Comparison of ENCODE assay signal across 9 mouse cellular contexts in the genomic region with DNA sequence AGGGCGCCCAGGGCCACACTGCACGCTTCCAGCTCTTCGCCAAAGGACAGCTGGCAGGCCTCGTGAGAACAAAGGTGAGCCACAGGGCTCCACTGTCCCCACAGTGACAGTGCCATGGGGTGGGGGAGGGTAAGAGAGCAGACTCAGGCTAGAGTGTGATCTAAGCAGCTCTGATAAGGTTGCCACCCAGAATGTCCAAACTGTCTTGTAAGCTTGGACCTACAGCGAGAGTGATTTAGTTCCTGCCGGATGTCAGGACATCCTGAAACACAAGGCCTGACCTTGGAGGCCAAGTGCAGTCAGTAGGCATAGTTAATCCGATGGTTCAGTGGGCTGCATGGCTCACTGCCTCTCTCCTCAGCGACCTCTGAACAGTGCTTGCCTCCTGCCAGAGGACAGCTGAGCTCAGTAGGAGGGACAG. TPM values are rescaled to one million over a fixed set of nuclear protein-coding genes. Genes with fewer than 3 reads are reported as not detected.
DNase-seq lines count a peak whose midpoint lies in the region; ATAC-seq and TF ChIP-seq lines count a peak whose summit lies in the region.
"Had no signal": no experiment of that assay in that cellular context is flagged by ENCODE, and none has a peak within 500 bp of the region (broad histone marks: within the 10 kb centered on the region; RNA-seq: fewer than 3 reads in every experiment).

No protein-coding gene starts in this region.

- TF ChIP-seq EP300 in heart, postnatal 0 days (IDR thresholded peaks at IDR 0.05; ENCODE audit: low read depth), result no peak
- TF ChIP-seq EP300 in stomach, postnatal 0 days (optimal IDR thresholded peaks at IDR 0.05), result no peak

- no peak for DNase-seq in testis, postnatal 10 days (ENCODE audit: low spot score)
- peak; percentile 47 for DNase-seq in heart, postnatal 0 days (ENCODE audit: low spot score)
- DNase-seq in stomach, postnatal 0 days (ENCODE audit: low spot score), result no peak
- no peak for DNase-seq in gastrocnemius, adult 8-10 months (ENCODE audit: low spot score in 2 of 2)
- no peak for DNase-seq in B cell, adult 2 months
- DNase-seq in thymus, postnatal 25 days, result no peak

- H3K4me2 ChIP-seq in heart, postnatal 0 days (ENCODE audit: low read depth, low read length), result no peak overlapping the region
- H3K4me2 ChIP-seq in limb, embryonic 15.5 days, result no peak overlapping the region
- H3K4me2 ChIP-seq in stomach, postnatal 0 days (replicated peaks; ENCODE audit: low read depth), result no peak overlapping the region

- TF ChIP-seq CTCF in testis, adult 2 months (IDR thresholded peaks at IDR 0.05; ENCODE audit: control insufficient read depth, insufficient read depth, insufficient replicate concordance, low read depth, low read length), result no peak
- peak; percentile 1; the same call in 1 of the 2 replicates for TF ChIP-seq CTCF in heart, postnatal 0 days (IDR thresholded peaks at IDR 0.05; ENCODE audit: low read depth)
- no peak for TF ChIP-seq CTCF in stomach, postnatal 0 days (IDR thresholded peaks at IDR 0.05; ENCODE audit: low read depth)

- H3K4me3 ChIP-seq in testis, adult 2 months (ENCODE audit: control insufficient read depth, low read depth, low read length), result no peak overlapping the region
- H3K4me3 ChIP-seq in heart, postnatal 0 days (ENCODE audit: low read depth, low read length), result no peak overlapping the region
- no peak overlapping the region for H3K4me3 ChIP-seq in limb, embryonic 15.5 days
- no peak overlapping the region for H3K4me3 ChIP-seq in stomach, postnatal 0 days (ENCODE audit: low read depth, low read length)

- H3K9ac ChIP-seq in heart, postnatal 0 days (replicated peaks; ENCODE audit: low read depth, low read length), result no peak overlapping the region
- no peak overlapping the region for H3K9ac ChIP-seq in limb, embryonic 15.5 days
- H3K9ac ChIP-seq in stomach, postnatal 0 days (ENCODE audit: low read length), result no peak overlapping the region

- 18% methylated on average over 8 of the region's 8 CpGs for WGBS in heart, postnatal 0 days
- 48% methylated on average over 8 of the region's 8 CpGs for WGBS in limb, embryonic 15.5 days
- WGBS in stomach, postnatal 0 days, result 36% methylated on average over 8 of the region's 8 CpGs

- no peaks in the 10 kb centered on the region for H3K9me3 ChIP-seq in heart, postnatal 0 days (replicated peaks; ENCODE audit: control insufficient read depth, low read length)
- no peaks in the 10 kb centered on the region for H3K9me3 ChIP-seq in limb, embryonic 15.5 days
- H3K9me3 ChIP-seq in stomach, postnatal 0 days (ENCODE audit: control insufficient read depth, low read length), result no peaks in the 10 kb centered on the region

- no peak for TF ChIP-seq POLR2A in testis, adult 2 months (IDR thresholded peaks at IDR 0.05; ENCODE audit: control insufficient read depth, low read depth, low read length)

- peaks cover 5% of the 10 kb centered on the region for H3K4me1 ChIP-seq in testis, adult 2 months (ENCODE audit: control insufficient read depth, insufficient read depth, low read length)
- H3K4me1 ChIP-seq in heart, postnatal 0 days (ENCODE audit: control insufficient read depth, insufficient read depth), result peaks cover 24% of the 10 kb centered on the region
- peaks cover 15% of the 10 kb centered on the region for H3K4me1 ChIP-seq in limb, embryonic 15.5 days
- peaks cover 5% of the 10 kb centered on the region; the same call in 1 of the 2 replicates for H3K4me1 ChIP-seq in stomach, postnatal 0 days (replicated peaks; ENCODE audit: control insufficient read depth, insufficient read depth)

- H3K36me3 ChIP-seq in testis, adult 2 months (ENCODE audit: control insufficient read depth, insufficient read depth, low read length), result no peaks in the 10 kb centered on the region
- H3K36me3 ChIP-seq in heart, postnatal 0 days (replicated peaks; ENCODE audit: control insufficient read depth, insufficient read depth, low read length), result no peaks in the 10 kb centered on the region
- H3K36me3 ChIP-seq in limb, embryonic 15.5 days, result no peaks in the 10 kb centered on the region
- no peaks in the 10 kb centered on the region for H3K36me3 ChIP-seq in stomach, postnatal 0 days (ENCODE audit: control insufficient read depth, insufficient read depth, low read length)

- H3K27me3 ChIP-seq in testis, adult 2 months (ENCODE audit: control insufficient read depth, insufficient read depth, low read length), result no peaks in the 10 kb centered on the region
- H3K27me3 ChIP-seq in heart, postnatal 0 days (ENCODE audit: control insufficient read depth, insufficient read depth, low read length), result no peaks in the 10 kb centered on the region
- H3K27me3 ChIP-seq in limb, embryonic 15.5 days, result 0 out of 2 replicates have a peak, but pooled peaks cover 3% of the 10 kb centered on the region
- no peaks in the 10 kb centered on the region for H3K27me3 ChIP-seq in stomach, postnatal 0 days (ENCODE audit: control insufficient read depth, insufficient read depth, low read length)

- ATAC-seq in heart, postnatal 0 days (ENCODE audit: insufficient read depth, low read depth), result peak; percentile 49
- ATAC-seq in limb, embryonic 15.5 days (ENCODE audit: insufficient number of reproducible peaks, low FRiP score, low TSS enrichment, low read depth), result no peak
- no peak for ATAC-seq in stomach, postnatal 0 days (ENCODE audit: low FRiP score, low TSS enrichment)
- ATAC-seq: Patski had no signal

- peak overlapping the region; percentile 5; the same call in 1 of the 2 replicates for H3K27ac ChIP-seq in testis, adult 2 months (ENCODE audit: control insufficient read depth, insufficient read depth, low read depth, low read length)
- peak overlapping the region; percentile 80 for H3K27ac ChIP-seq in heart, postnatal 0 days (ENCODE audit: low read depth)
- H3K27ac ChIP-seq in limb, embryonic 15.5 days, result peak overlapping the region; percentile 68
- peak overlapping the region; percentile 45; the same call in 1 of the 2 replicates for H3K27ac ChIP-seq in stomach, postnatal 0 days (replicated peaks)

RNA-seq across cellular contexts. Expression of a gene that starts 1.1 kb away (rescaled TPM):
- polyA plus RNA-seq in testis, adult 2 months (2012; rRNA removed), result 14.7 and 14.9 TPM in 2 replicates
- 32.3 and 74.8 TPM in 2 replicates for total RNA-seq in heart, postnatal 0 days (2014; rRNA removed; ENCODE audit: low replicate concordance)
- 21.5 and 22.6 TPM in 2 replicates for polyA plus RNA-seq in heart, postnatal 0 days (2015; fragmentation: Nextera tagmentation; extraction: Ambion mirVana)
- polyA plus RNA-seq in limb, embryonic 15.5 days (2015; fragmentation: Nextera tagmentation; extraction: Ambion mirVana), result 5.9 and 7.5 TPM in 2 replicates
- polyA plus RNA-seq in stomach, postnatal 0 days (2015; fragmentation: Nextera tagmentation; extraction: Ambion mirVana), result 9.9 TPM in 2 replicates
- 1 to 10 TPM; 1.1 to 1.7 (median 1.5) TPM for total RNA-seq in gastrocnemius, adult 8-10 months (2022)

RNA-seq across cellular contexts. Expression of a gene that starts 7.3 kb away (rescaled TPM):
- polyA plus RNA-seq in testis, adult 2 months (2012; rRNA removed), result 0.41 and 0.56 TPM in 2 replicates
- total RNA-seq in heart, postnatal 0 days (2014; rRNA removed; ENCODE audit: low replicate concordance), result not detected in 2 replicates
- polyA plus RNA-seq in heart, postnatal 0 days (2015; fragmentation: Nextera tagmentation; extraction: Ambion mirVana), result not detected in 2 replicates
- polyA plus RNA-seq in limb, embryonic 15.5 days (2015; fragmentation: Nextera tagmentation; extraction: Ambion mirVana), result not detected in 2 replicates
- 0.05 TPM in 1 of 2 replicates, not detected in the other for polyA plus RNA-seq in stomach, postnatal 0 days (2015; fragmentation: Nextera tagmentation; extraction: Ambion mirVana)
- under 1 TPM in 1 of 4 experiments, not detected in 3; 0.16 TPM for total RNA-seq in gastrocnemius, adult 8-10 months (2022)

RNA-seq across cellular contexts. Expression of a gene that starts 13.1 kb away (rescaled TPM):
- polyA plus RNA-seq in testis, adult 2 months (2012; rRNA removed), result 48.5 and 48.6 TPM in 2 replicates
- 3.9 TPM in 1 of 2 replicates, not detected in the other for total RNA-seq in heart, postnatal 0 days (2014; rRNA removed; ENCODE audit: low replicate concordance)
- polyA plus RNA-seq in heart, postnatal 0 days (2015; fragmentation: Nextera tagmentation; extraction: Ambion mirVana), result 0.18 TPM in 2 replicates
- polyA plus RNA-seq in limb, embryonic 15.5 days (2015; fragmentation: Nextera tagmentation; extraction: Ambion mirVana), result 35.9 and 37.2 TPM in 2 replicates
- 75.8 and 84.1 TPM in 2 replicates for polyA plus RNA-seq in stomach, postnatal 0 days (2015; fragmentation: Nextera tagmentation; extraction: Ambion mirVana)
- under 1 TPM in 3 of 4 experiments, not detected in 1; 0.19 to 0.62 (median 0.52) TPM for total RNA-seq in gastrocnemius, adult 8-10 months (2022)

RNA-seq across cellular contexts. Expression of a gene that starts 15.1 kb away (rescaled TPM):
- polyA plus RNA-seq in testis, adult 2 months (2012; rRNA removed), result 0.99 and 2.4 TPM in 2 replicates
- 110 and 175 TPM in 2 replicates for total RNA-seq in heart, postnatal 0 days (2014; rRNA removed; ENCODE audit: low replicate concordance)
- polyA plus RNA-seq in heart, postnatal 0 days (2015; fragmentation: Nextera tagmentation; extraction: Ambion mirVana), result 131 and 138 TPM in 2 replicates
- 31.5 and 33.4 TPM in 2 replicates for polyA plus RNA-seq in limb, embryonic 15.5 days (2015; fragmentation: Nextera tagmentation; extraction: Ambion mirVana)
- 39.3 and 40.7 TPM in 2 replicates for polyA plus RNA-seq in stomach, postnatal 0 days (2015; fragmentation: Nextera tagmentation; extraction: Ambion mirVana)
- 10 to 100 TPM; 19.0 to 24.8 (median 22.8) TPM for total RNA-seq in gastrocnemius, adult 8-10 months (2022)

RNA-seq across cellular contexts. Expression of a gene that starts 15.2 kb away (rescaled TPM):
- 0.48 TPM in 2 replicates for polyA plus RNA-seq in testis, adult 2 months (2012; rRNA removed)
- total RNA-seq in heart, postnatal 0 days (2014; rRNA removed; ENCODE audit: low replicate concordance), result 4.0 and 7.0 TPM in 2 replicates
- polyA plus RNA-seq in heart, postnatal 0 days (2015; fragmentation: Nextera tagmentation; extraction: Ambion mirVana), result 3.6 and 4.0 TPM in 2 replicates
- polyA plus RNA-seq in limb, embryonic 15.5 days (2015; fragmentation: Nextera tagmentation; extraction: Ambion mirVana), result 3.3 and 3.5 TPM in 2 replicates
- polyA plus RNA-seq in stomach, postnatal 0 days (2015; fragmentation: Nextera tagmentation; extraction: Ambion mirVana), result 1.1 and 1.3 TPM in 2 replicates
- under 1 TPM; 0.12 to 0.39 (median 0.15) TPM for total RNA-seq in gastrocnemius, adult 8-10 months (2022)

Comparison
In these comparisons a context has a peak if more than half of its experiments do, and no peak if none do; other contexts are left out.
1. H3K27ac ChIP-seq: peak in every context shown above with its lines; median percentile 80 in heart, postnatal 0 days; 68 in limb, embryonic 15.5 days; 45 in stomach, postnatal 0 days; 5 in testis, adult 2 months.
2. RNA of a gene that starts 13.1 kb away (polyA plus RNA-seq): 75.8 to 84.1 TPM in stomach, postnatal 0 days, 48.5 to 48.6 TPM in testis, adult 2 months and 35.9 to 37.2 TPM in limb, embryonic 15.5 days; 0.18 TPM in heart, postnatal 0 days; every median in the first group is over 10 times any median in the second.